Mouse (Mus musculus) E14TG2a.4 (cell line): Measurements from ENCODE around the gene Clpx.

Experiments
- CTCF ChIP-seq: conservative IDR thresholded peaks from 2 replicates; pipeline ENCODE4 v1.5.1; 2014; ENCODE audit warnings: low read length
- NANOG ChIP-seq: IDR thresholded peaks from 2 replicates; pipeline ENCODE4 v1.6.1; 2014; ENCODE audit warnings: borderline replicate concordance, low read length, mixed read lengths
- POU5F1 ChIP-seq: IDR thresholded peaks from 2 replicates; pipeline ENCODE4 v1.6.1; 2014; ENCODE audit warnings: low read length, borderline replicate concordance

DNA sequence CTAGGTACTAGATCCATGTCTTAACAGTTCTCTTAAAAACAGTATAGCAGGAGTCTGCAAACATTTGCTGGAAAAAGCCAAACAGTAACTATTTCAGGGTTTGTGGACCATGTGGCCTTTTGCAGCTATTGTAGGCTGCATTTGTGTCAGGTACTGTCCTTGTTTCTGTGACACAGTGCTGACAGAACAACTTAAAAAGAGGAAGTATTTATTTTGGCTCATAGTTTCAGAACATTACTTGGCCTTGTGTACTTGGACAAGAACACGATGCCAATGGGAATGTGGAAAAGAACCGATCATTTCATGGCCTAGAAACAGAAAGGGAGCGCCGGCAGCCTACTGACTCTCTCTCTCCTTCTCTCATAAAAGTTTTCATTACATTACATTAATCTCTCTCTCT is 9.5 kb downstream of the Clpx start:
- TF ChIP-seq CTCF (no peak), NANOG (no peak), POU5F1 (no peak)
